Mouse (Mus musculus): ENCODE data around the gene Moap1.

DNA sequence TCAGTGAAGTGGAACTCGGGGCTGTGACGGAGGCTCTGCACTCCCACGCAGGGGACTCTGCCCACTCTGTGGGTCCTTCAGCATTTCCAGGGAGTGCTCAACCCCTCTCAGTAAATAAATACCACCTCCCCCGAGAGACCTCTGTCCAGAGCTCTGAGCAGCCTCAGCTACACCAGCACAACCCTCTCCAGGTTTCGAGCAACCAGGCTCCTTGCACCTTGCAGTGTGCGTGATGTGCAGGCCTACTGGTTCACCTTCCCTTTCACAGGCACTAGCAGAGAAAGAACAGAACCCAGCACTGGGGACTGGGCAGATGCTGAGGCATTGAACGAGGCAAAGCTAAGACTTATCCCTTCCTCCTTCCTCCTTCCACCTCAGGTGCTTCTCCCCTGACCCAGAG lies 46.1 kb downstream of the Moap1 start:
- no peak for TF ChIP-seq POLR2A (IDR thresholded peaks at IDR 0.05; ENCODE audit: insufficient read length, low read depth)
- no peak for TF ChIP-seq TCF12 (IDR thresholded peaks at IDR 0.05; ENCODE audit: insufficient read depth, poor library complexity, severe bottlenecking)
- TF ChIP-seq MYOD1 (IDR thresholded peaks at IDR 0.05; ENCODE audit: control insufficient read depth in 1 of 3, insufficient read length in 2 of 3, low read depth in 2 of 3): no peak
- TF ChIP-seq CEBPB (IDR thresholded peaks at IDR 0.05; ENCODE audit: insufficient read depth, poor library complexity, severe bottlenecking): no peak
- TF ChIP-seq E2F4 (IDR thresholded peaks at IDR 0.05; ENCODE audit: insufficient read depth): no peak
- no peak for TF ChIP-seq MAX (IDR thresholded peaks at IDR 0.05; ENCODE audit: low read depth)
- TF ChIP-seq POLR2AphosphoS2 (IDR thresholded peaks at IDR 0.05; ENCODE audit: insufficient read length, low read depth): no peak
- no peak for TF ChIP-seq USF1 (IDR thresholded peaks at IDR 0.05; ENCODE audit: low read depth)
- TF ChIP-seq TCF3 (IDR thresholded peaks at IDR 0.05; ENCODE audit: insufficient read length, low read depth): no peak
